Mouse (Mus musculus) CH12.LX (cell line): ENCODE results near the gene Srgn. TPM values are rescaled to one million over a fixed set of nuclear protein-coding genes. Genes with fewer than 3 reads are reported as not detected.
A peak's percentile ranks its signal among the peaks of the same experiment; 100 is the strongest.

Source experiments
- DNase-seq: peaks from one replicate; pipeline ENCODE4 v3.0.0-alpha.2; 2013; ENCODE audit errors: extremely low read depth
- H3K27ac ChIP-seq: 2 replicates; pipeline ENCODE4 v1.5.1; 2012; ENCODE audit warnings: low read depth, mild to moderate bottlenecking, control low read depth, moderate library complexity; ENCODE audit not compliant: insufficient read depth
- H3K27me3 ChIP-seq: replicated peaks from 2 replicates; pipeline ENCODE3; 2012; ENCODE audit warnings: inconsistent platforms
- H3K36me3 ChIP-seq, 2 experiments: replicated peaks in 1 of 2; 2 replicates each; pipeline versions ENCODE3 to v1.6.1; 2012; ENCODE audit warnings: inconsistent platforms in 1 of 2, low read length in 1 of 2, mild to moderate bottlenecking in 1 of 2, mixed read lengths in 1 of 2, moderate library complexity in 1 of 2; ENCODE audit not compliant: control insufficient read depth in 1 of 2, insufficient read depth in 1 of 2
- H3K4me1 ChIP-seq, 2 experiments: 2 replicates each; pipeline ENCODE4 v1.6.1; 2012; ENCODE audit warnings: inconsistent platforms in 1 of 2, moderate library complexity in 1 of 2; ENCODE audit not compliant: insufficient read depth in 2 of 2, control insufficient read depth in 1 of 2
- H3K4me2 ChIP-seq: 2 replicates; pipeline ENCODE4 v1.6.1; 2012; ENCODE audit warnings: low read depth, mild to moderate bottlenecking, control low read depth; ENCODE audit not compliant: poor library complexity, insufficient read depth, severe bottlenecking
- H3K4me3 ChIP-seq, 3 experiments: fragments of 150-350 bp in 1 of 3; sonication (generic) in 1 of 3; replicated peaks in 1 of 3; 2 replicates each; pipeline versions ENCODE3 to v1.5.1; 2011 to 2012; ENCODE audit warnings: low read depth in 2 of 3, low read length in 2 of 3, mild to moderate bottlenecking in 2 of 3, moderate library complexity in 2 of 3, control low read depth in 1 of 3, improper control_type of control experiment in 1 of 3, inconsistent platforms in 1 of 3, mixed read lengths in 1 of 3; ENCODE audit not compliant: poor library complexity in 1 of 3
- H3K79me2 ChIP-seq: replicated peaks from 2 replicates; pipeline ENCODE4 v1.6.1; 2012; ENCODE audit warnings: mild to moderate bottlenecking, moderate library complexity; ENCODE audit not compliant: control insufficient read depth, poor library complexity, insufficient read depth, severe bottlenecking; ENCODE audit errors: extremely low read depth
- H3K9ac ChIP-seq: 2 replicates; pipeline ENCODE4 v1.6.1; 2012; ENCODE audit warnings: low read depth, mild to moderate bottlenecking, control low read depth, moderate library complexity; ENCODE audit not compliant: insufficient read depth
- H3K9me3 ChIP-seq: replicated peaks from 2 replicates; pipeline ENCODE3; 2012; ENCODE audit warnings: low read length, inconsistent platforms, mixed read lengths
- BHLHE40 ChIP-seq: IDR thresholded peaks from 2 replicates; pipeline ENCODE4 v1.6.1; 2011; ENCODE audit warnings: mild to moderate bottlenecking, low read depth, low read length, improper control_type of control experiment
- CTCF ChIP-seq, 2 experiments: IDR thresholded peaks in 1 of 2; conservative IDR thresholded peaks in 1 of 2; 2 replicates each; pipeline ENCODE4 v1.5.1; 2011 to 2012; ENCODE audit warnings: low read depth in 2 of 2, low read length in 2 of 2, improper control_type of control experiment in 1 of 2, inconsistent platforms in 1 of 2, mild to moderate bottlenecking in 1 of 2, moderate library complexity in 1 of 2
- E2F4 ChIP-seq: IDR thresholded peaks from 2 replicates; pipeline ENCODE4 v1.6.1; 2011; ENCODE audit warnings: low read depth, low read length, improper control_type of control experiment; ENCODE audit not compliant: insufficient replicate concordance
- ELF1 ChIP-seq: IDR thresholded peaks from 2 replicates; pipeline ENCODE4 v1.6.1; 2014; ENCODE audit warnings: low read depth, mild to moderate bottlenecking, inconsistent platforms, low read length, improper control_type of control experiment
- ETS1 ChIP-seq: conservative IDR thresholded peaks from 2 replicates; pipeline ENCODE4 v1.6.1; 2012; ENCODE audit warnings: low read depth, mild to moderate bottlenecking, inconsistent platforms, low read length, improper control_type of control experiment, moderate library complexity
- GABPA ChIP-seq: IDR thresholded peaks from 2 replicates; pipeline ENCODE4 v1.6.1; 2012; ENCODE audit warnings: low read depth, low read length, improper control_type of control experiment, inconsistent platforms; ENCODE audit not compliant: insufficient replicate concordance
- HCFC1 ChIP-seq: IDR thresholded peaks from 2 replicates; pipeline ENCODE4 v1.6.1; 2012; ENCODE audit warnings: low read depth, mild to moderate bottlenecking, inconsistent platforms, low read length, improper control_type of control experiment
- IRF4 ChIP-seq: IDR thresholded peaks from 2 replicates; pipeline ENCODE4 v1.6.1; 2014; ENCODE audit warnings: low read depth, mild to moderate bottlenecking, inconsistent platforms, low read length, improper control_type of control experiment
- JUN ChIP-seq: IDR thresholded peaks from 2 replicates; pipeline ENCODE4 v1.6.1; 2011; ENCODE audit warnings: low read depth, mild to moderate bottlenecking, low read length, improper control_type of control experiment, moderate library complexity; ENCODE audit not compliant: insufficient read depth
- KAT2A ChIP-seq: IDR thresholded peaks from 2 replicates; pipeline ENCODE4 v1.6.1; 2012; ENCODE audit warnings: low read length, improper control_type of control experiment, inconsistent platforms; ENCODE audit not compliant: insufficient replicate concordance
- MAX ChIP-seq: IDR thresholded peaks from 2 replicates; pipeline ENCODE4 v1.6.1; 2011; ENCODE audit warnings: low read length, improper control_type of control experiment
- MEF2A ChIP-seq: IDR thresholded peaks from 2 replicates; pipeline ENCODE4 v1.6.1; 2014; ENCODE audit warnings: low read depth, mild to moderate bottlenecking, inconsistent platforms, low read length, improper control_type of control experiment, borderline replicate concordance
- MXI1 ChIP-seq: IDR thresholded peaks from 2 replicates; pipeline ENCODE4 v1.6.1; 2011; ENCODE audit warnings: mild to moderate bottlenecking, low read depth, low read length, improper control_type of control experiment
- MYC ChIP-seq: IDR thresholded peaks from 2 replicates; pipeline ENCODE4 v1.6.1; 2011; ENCODE audit warnings: low read depth, mild to moderate bottlenecking, improper control_type of control experiment, low read length
- NELFE ChIP-seq: IDR thresholded peaks from 2 replicates; pipeline ENCODE4 v1.6.1; 2011; ENCODE audit warnings: low read depth, low read length, improper control_type of control experiment
- NRF1 ChIP-seq: IDR thresholded peaks from 2 replicates; pipeline ENCODE4 v1.6.1; 2014; ENCODE audit warnings: low read depth, mild to moderate bottlenecking, inconsistent platforms, low read length, improper control_type of control experiment, moderate library complexity
- POLR2A ChIP-seq: IDR thresholded peaks from 2 replicates; pipeline ENCODE4 v1.6.1; 2011; ENCODE audit warnings: low read depth, mild to moderate bottlenecking, improper control_type of control experiment, low read length
- RCOR1 ChIP-seq: conservative IDR thresholded peaks from 2 replicates; pipeline ENCODE4 v1.6.1; 2012; ENCODE audit warnings: low read depth, mild to moderate bottlenecking, inconsistent platforms, low read length, improper control_type of control experiment
- SIN3A ChIP-seq: IDR thresholded peaks from 2 replicates; pipeline ENCODE4 v1.6.1; 2012; ENCODE audit warnings: low read length, improper control_type of control experiment, inconsistent platforms
- SMC3 ChIP-seq: IDR thresholded peaks from 2 replicates; pipeline ENCODE4 v1.6.1; 2011; ENCODE audit warnings: low read depth, low read length, improper control_type of control experiment
- TBP ChIP-seq: conservative IDR thresholded peaks from 2 replicates; pipeline ENCODE4 v1.6.1; 2011; ENCODE audit warnings: low read depth, low read length, improper control_type of control experiment
- TCF12 ChIP-seq: IDR thresholded peaks from 2 replicates; pipeline ENCODE4 v1.6.1; 2014; ENCODE audit warnings: low read depth, mild to moderate bottlenecking, inconsistent platforms, low read length, improper control_type of control experiment
- UBTF ChIP-seq: IDR thresholded peaks from 2 replicates; pipeline ENCODE4 v1.6.1; 2012; ENCODE audit warnings: low read depth, mild to moderate bottlenecking, inconsistent platforms, low read length, improper control_type of control experiment, moderate library complexity
- USF1 ChIP-seq: IDR thresholded peaks from 2 replicates; pipeline ENCODE4 v1.6.1; 2014; ENCODE audit warnings: low read depth, mild to moderate bottlenecking, inconsistent platforms, low read length, improper control_type of control experiment
- USF2 ChIP-seq: conservative IDR thresholded peaks from 2 replicates; pipeline ENCODE4 v1.6.1; 2011; ENCODE audit warnings: low read depth, low read length, improper control_type of control experiment
- ZKSCAN1 ChIP-seq: IDR thresholded peaks from 2 replicates; pipeline ENCODE4 v1.6.1; 2012; ENCODE audit warnings: low read depth, inconsistent platforms, low read length, improper control_type of control experiment, borderline replicate concordance
- ZMIZ1 ChIP-seq: IDR thresholded peaks from 2 replicates; pipeline ENCODE4 v1.6.1; 2012; ENCODE audit warnings: low read depth, mild to moderate bottlenecking, inconsistent platforms, low read length, improper control_type of control experiment
- ZNF384 ChIP-seq: IDR thresholded peaks from 2 replicates; pipeline ENCODE4 v1.6.1; 2012; ENCODE audit warnings: low read depth, low read length, improper control_type of control experiment, inconsistent platforms
- dilution Hi-C: fragments of 300-500 bp; cut with MboI; formaldehyde crosslinking; loops from 2 replicates; pipeline ENCODE4 v1.14.3; 2020; ENCODE audit warnings: low sequenced_read_pairs; ENCODE audit not compliant: extremely low pct_unique_long_range_greater_than_20kb, extremely low pct_ligation_motif_present
- in situ Hi-C: fragments of 300-500 bp; cut with MboI; formaldehyde crosslinking; loops from 3 replicates; pipeline ENCODE4 v1.14.3; 2019; ENCODE audit warnings: low sequenced_read_pairs, low pct_ligation_motif_present, low pct_unique_long_range_greater_than_20kb, mixed read lengths
- polyA plus RNA-seq: library from polyadenylated mRNA; unstranded; fragments of >175 nt; gene quantifications from 2 replicates; pipeline ENCODE4 v1.2.1, GENCODE M21; 2012; ENCODE audit warnings: low read depth; ENCODE audit not compliant: insufficient read length
- total RNA-seq, 2 experiments: library from RNA; depleted of rRNA; stranded (reverse); fragments of 300-350 nt in 1 of 2; fragments of >200 nt in 1 of 2; gene quantifications; 2 replicates each; pipeline ENCODE4 v1.2.3; 2012 to 2014

Gene Srgn
- total and polyA plus RNA-seq, 3 experiments, result 189 to 519 (median 516) TPM

DNA sequence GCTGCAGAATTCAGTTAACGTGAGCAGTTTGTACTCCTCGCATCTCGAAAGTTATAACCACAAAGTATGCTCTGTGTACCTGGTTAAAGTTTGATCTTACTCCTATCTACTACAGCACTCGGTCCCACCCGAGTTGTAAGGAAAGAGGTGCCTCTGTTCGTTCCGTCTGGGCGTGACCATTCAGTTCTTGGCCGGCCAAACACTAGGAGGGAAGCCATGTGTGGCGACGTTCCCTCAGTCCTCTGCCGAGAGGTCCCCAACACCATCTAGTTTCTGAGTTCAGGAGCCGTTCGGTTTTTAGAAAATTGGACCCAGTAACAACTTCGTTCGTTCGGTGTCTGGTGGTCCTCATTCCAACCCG lies 77.0 kb downstream of the Srgn start:
- in situ Hi-C loops, result no loop called here

GRCm38 (mm10) chr10:62449364-62450279 lies 77.6 kb downstream of the Srgn start, which contains the start of the genes 4930507D05Rik and Supv3l1:
4930507D05Rik (plus strand) TSS chr10:62449489.
Supv3l1 (minus strand) TSS chr10:62449738.
- in situ Hi-C loops, result no loop called here
- peak; percentile 91 for TF ChIP-seq BHLHE40
- no peak for TF ChIP-seq UBTF
- peak; percentile 87; the same call in 1 of the 2 replicates for TF ChIP-seq KAT2A
- TF ChIP-seq ZMIZ1, result peak; percentile 20; the same call in 1 of the 2 replicates
- TF ChIP-seq USF1, result peak; percentile 92
- peak; percentile 58 for TF ChIP-seq MEF2A
- peak; percentile 74 for TF ChIP-seq NELFE
- TF ChIP-seq USF2, result peak; percentile 95
- TF ChIP-seq POLR2A, result peak; percentile 74
- TF ChIP-seq JUN, result no peak; the same call in 1 of the 2 replicates
- peak; percentile 91 for TF ChIP-seq HCFC1
- TF ChIP-seq IRF4, result peak; percentile 49; the same call in 1 of the 2 replicates
- 0 out of 4 replicates have a peak, but pooled peaks of 1 of the 2 experiments have one; percentile 23 for TF ChIP-seq CTCF (conservative IDR thresholded peaks at IDR 0.05 in 1 of 2, IDR thresholded peaks at IDR 0.05 in 1 of 2; ENCODE audit: low read depth in 2 of 2, low read length in 2 of 2)
- no peak for TF ChIP-seq RCOR1
- peak; percentile 71 for TF ChIP-seq ELF1
- TF ChIP-seq ETS1, result peak; percentile 33; the same call in 1 of the 2 replicates
- peak; percentile 100 for TF ChIP-seq MYC
- peak; percentile 78 for TF ChIP-seq TBP
- TF ChIP-seq ZNF384, result no peak
- TF ChIP-seq MAX, result peak; percentile 100
- TF ChIP-seq MXI1, result peak; percentile 99
- no peak; the same call in 1 of the 2 replicates for TF ChIP-seq TCF12
- peak; percentile 35 for TF ChIP-seq NRF1
- peak; percentile 93 for TF ChIP-seq SIN3A
- TF ChIP-seq E2F4, result no peak
- peak; percentile 36; the same call in 1 of the 2 replicates for TF ChIP-seq GABPA

More for the DNA sequence above, 77.0 kb downstream of the Srgn start:
- dilution Hi-C loops, result no loop called here
- peak overlapping the region; percentile 86 for H3K9ac ChIP-seq
- H3K4me2 ChIP-seq, result peak overlapping the region; percentile 82
- H3K4me1 ChIP-seq, result peaks cover 5 to 26% of the 10 kb centered on the region in 2 experiments
- peaks cover 19% of the 10 kb centered on the region for H3K79me2 ChIP-seq
- peaks cover 18 to 31% of the 10 kb centered on the region in 2 experiments for H3K36me3 ChIP-seq
- H3K4me3 ChIP-seq, result peak overlapping the region; percentile 94 to 100 (median 94)
- H3K9me3 ChIP-seq, result no peaks in the 10 kb centered on the region
- TF ChIP-seq SMC3, result no peak
- TF ChIP-seq ZKSCAN1, result no peak
- no peak for TF ChIP-seq GABPA
- H3K27me3 ChIP-seq, result no peaks in the 10 kb centered on the region
- no peak for DNase-seq
- peak overlapping the region; percentile 34 for H3K27ac ChIP-seq

More at GRCm38 (mm10) chr10:62449364-62450279, 77.6 kb downstream of the Srgn start, which contains the start of the genes 4930507D05Rik and Supv3l1:
- peaks cover 21 to 35% of the 10 kb centered on the region in 2 experiments for H3K36me3 ChIP-seq
- peak within 1 kb of the TSS; percentile 86 for H3K9ac ChIP-seq
- DNase-seq, result peak; percentile 90
- H3K27me3 ChIP-seq, result no peaks in the 10 kb centered on the region
- H3K4me2 ChIP-seq, result peak within 1 kb of the TSS; percentile 85
- dilution Hi-C loops, result no loop called here
- H3K4me1 ChIP-seq, result peaks cover 5 to 26% of the 10 kb centered on the region in 2 experiments
- peak within 1 kb of the TSS; percentile 94 to 100 (median 94) for H3K4me3 ChIP-seq
- peaks cover 19% of the 10 kb centered on the region for H3K79me2 ChIP-seq
- no peaks in the 10 kb centered on the region for H3K9me3 ChIP-seq
- H3K27ac ChIP-seq, result peak within 1 kb of the TSS; percentile 34
